Mouse (Mus musculus) cerebellum, postnatal 14 days (tissue): ENCODE measurements at regions not wholly inside any gene's neighbourhood (a gene's known extent, or its start where the extent isn't known, plus 50 kb on each side); places are given as distances from the start of the nearest gene placed in this dataset.

ENCODE experiments used
- DNase-seq, 2 experiments: peaks; one replicate each; pipeline ENCODE4 v3.0.0; 2021; ENCODE audit warnings: mixed read lengths in 2 of 2

- DNase-seq, result no peak
Observed at GRCm38 (mm10) chr15:61489731-61490130, 566.9 kb upstream of the A1bg start.

GRCm38 (mm10) chr15:61481861-61482260 is 559.0 kb upstream of the A1bg start:
- peak in 1 of 2 experiments; percentile 3 for DNase-seq

- no peak for DNase-seq
Observed at GRCm38 (mm10) chr15:61473900-61474299, 551.1 kb upstream of the A1bg start.

- DNase-seq, result no peak
Observed at GRCm38 (mm10) chr15:61455042-61455441, 532.2 kb upstream of the A1bg start.

GRCm38 (mm10) chr15:61454350-61454671 is 531.5 kb upstream of the A1bg start:
- peak in 1 of 2 experiments; percentile 2 for DNase-seq

GRCm38 (mm10) chr15:61453656-61454349 is 531.0 kb upstream of the A1bg start:
- no peak for DNase-seq

- DNase-seq, result no peak
Observed at GRCm38 (mm10) chr15:61450217-61450616, 527.4 kb upstream of the A1bg start.

- no peak for DNase-seq
Observed at GRCm38 (mm10) chr15:61448482-61448881, 525.7 kb upstream of the A1bg start.

GRCm38 (mm10) chr15:61446053-61446840 is 523.4 kb upstream of the A1bg start:
- no peak for DNase-seq

- DNase-seq, result no peak
Observed at GRCm38 (mm10) chr15:61441734-61442398, 519.1 kb upstream of the A1bg start.

GRCm38 (mm10) chr15:61441012-61441411 is 518.2 kb upstream of the A1bg start:
- no peak for DNase-seq

GRCm38 (mm10) chr15:61440284-61440683 is 517.5 kb upstream of the A1bg start:
- DNase-seq, result no peak

- no peak for DNase-seq
Observed at GRCm38 (mm10) chr15:61439623-61440170, 516.9 kb upstream of the A1bg start.

- DNase-seq, result no peak
Observed at GRCm38 (mm10) chr15:61428818-61429415, 506.1 kb upstream of the A1bg start.

- DNase-seq, result no peak
Observed at GRCm38 (mm10) chr15:61422989-61423388, 500.2 kb upstream of the A1bg start.

GRCm38 (mm10) chr15:61417506-61417905 is 494.7 kb upstream of the A1bg start:
- no peak for DNase-seq

GRCm38 (mm10) chr15:61416841-61417240 is 494.0 kb upstream of the A1bg start:
- DNase-seq, result no peak

- peak in 1 of 2 experiments; percentile 8 for DNase-seq
Observed at GRCm38 (mm10) chr15:61415626-61416025, 492.8 kb upstream of the A1bg start.

- no peak for DNase-seq
Observed at GRCm38 (mm10) chr15:61411821-61412220, 489.0 kb upstream of the A1bg start.

GRCm38 (mm10) chr15:61410789-61411188 is 488.0 kb upstream of the A1bg start:
- no peak for DNase-seq

- no peak for DNase-seq
Observed at GRCm38 (mm10) chr15:61408621-61409020, 485.8 kb upstream of the A1bg start.

GRCm38 (mm10) chr15:61400720-61401119 is 477.9 kb upstream of the A1bg start:
- DNase-seq, result peak; percentile 19 to 51

GRCm38 (mm10) chr15:61399971-61400370 is 477.2 kb upstream of the A1bg start:
- DNase-seq, result no peak
